Mouse (Mus musculus): ENCODE data around the gene Naaa. TPM values are rescaled to one million over a fixed set of nuclear protein-coding genes. Genes with fewer than 3 reads are reported as not detected.

Naaa gene
- polyA plus RNA-seq, 1 experiment from 2014 or later = 2.9 TPM

GRCm38 (mm10) chr5:92218915-92219793 is 58.8 kb downstream of the Naaa start:
- Histone ChIP-seq H3K4me3 (ENCODE audit: low read depth, low read length) (no peak overlapping the region), H3K4me2 (ENCODE audit: low read depth, low read length) (no peak overlapping the region), H3K27me3 (ENCODE audit: control insufficient read depth, insufficient read depth, low read length) (no peaks in the 10 kb centered on the region), H3K9ac (replicated peaks; ENCODE audit: low read length) (no peak overlapping the region), H3K4me1 (ENCODE audit: control insufficient read depth, insufficient read depth, low read length) (no peaks in the 10 kb centered on the region), H3K36me3 (replicated peaks; ENCODE audit: control insufficient read depth, insufficient read depth, low read depth, low read length) (no peaks in the 10 kb centered on the region), H3K9me3 (replicated peaks; ENCODE audit: control insufficient read depth, low read length) (no peaks in the 10 kb centered on the region), H3K27ac (replicated peaks; ENCODE audit: low read depth, low read length) (no peak overlapping the region)
- WGBS = 29% methylated on average over 17 of the region's 17 CpGs
- no peak for ATAC-seq (replicated peaks; ENCODE audit: insufficient number of reproducible peaks, low FRiP score, low TSS enrichment, low read depth)
- peak; percentile 9 for DNase-seq (ENCODE audit: low spot score)

- 93% methylated on average over 4 of the region's 4 CpGs for WGBS
- Histone ChIP-seq H3K36me3 (replicated peaks; ENCODE audit: control insufficient read depth, insufficient read depth, low read depth, low read length) (no peaks in the 10 kb centered on the region), H3K9ac (replicated peaks; ENCODE audit: low read length) (no peak within 1 kb of the TSS), H3K27ac (replicated peaks; ENCODE audit: low read depth, low read length) (no peak within 1 kb of the TSS), H3K4me1 (ENCODE audit: control insufficient read depth, insufficient read depth, low read length) (no peaks in the 10 kb centered on the region), H3K4me3 (ENCODE audit: low read depth, low read length) (no peak within 1 kb of the TSS), H3K9me3 (replicated peaks; ENCODE audit: control insufficient read depth, low read length) (no peaks in the 10 kb centered on the region), H3K27me3 (ENCODE audit: control insufficient read depth, insufficient read depth, low read length) (no peaks in the 10 kb centered on the region), H3K4me2 (ENCODE audit: low read depth, low read length) (no peak within 1 kb of the TSS)
- ATAC-seq (replicated peaks; ENCODE audit: insufficient number of reproducible peaks, low FRiP score, low TSS enrichment, low read depth) (no peak), DNase-seq (ENCODE audit: low spot score) (no peak)
Observed at GRCm38 (mm10) chr5:92215308-92215707, 62.7 kb downstream of the Naaa start, which contains the start of gene U90926. TSS of gene U90926 (minus strand) at chr5:92215408.

GRCm38 (mm10) chr5:92212231-92212630 is 65.7 kb downstream of the Naaa start:
- ATAC-seq (replicated peaks; ENCODE audit: insufficient number of reproducible peaks, low FRiP score, low TSS enrichment, low read depth) (no peak), DNase-seq (ENCODE audit: low spot score) (no peak)
- H3K27ac ChIP-seq (replicated peaks; ENCODE audit: low read depth, low read length) = no peak overlapping the region
- no peaks in the 10 kb centered on the region for H3K27me3 ChIP-seq (ENCODE audit: control insufficient read depth, insufficient read depth, low read length)
- no peaks in the 10 kb centered on the region for H3K9me3 ChIP-seq (replicated peaks; ENCODE audit: control insufficient read depth, low read length)
- no peak overlapping the region for H3K9ac ChIP-seq (replicated peaks; ENCODE audit: low read length)
- H3K36me3 ChIP-seq (replicated peaks; ENCODE audit: control insufficient read depth, insufficient read depth, low read depth, low read length) = no peaks in the 10 kb centered on the region
- no peaks in the 10 kb centered on the region for H3K4me1 ChIP-seq (ENCODE audit: control insufficient read depth, insufficient read depth, low read length)
- no peak overlapping the region for H3K4me2 ChIP-seq (ENCODE audit: low read depth, low read length)
- WGBS = 85% methylated on average over 4 of the region's 4 CpGs
- H3K4me3 ChIP-seq (ENCODE audit: low read depth, low read length) = no peak overlapping the region

- no peak for DNase-seq (ENCODE audit: low spot score)
- 80% methylated on average over 8 of the region's 8 CpGs for WGBS
- H3K36me3 ChIP-seq (replicated peaks; ENCODE audit: control insufficient read depth, insufficient read depth, low read depth, low read length) = no peaks in the 10 kb centered on the region
- no peak overlapping the region for H3K27ac ChIP-seq (replicated peaks; ENCODE audit: low read depth, low read length)
- no peak for ATAC-seq (replicated peaks; ENCODE audit: insufficient number of reproducible peaks, low FRiP score, low TSS enrichment, low read depth)
- H3K4me3 ChIP-seq (ENCODE audit: low read depth, low read length) = no peak overlapping the region
- no peak overlapping the region for H3K9ac ChIP-seq (replicated peaks; ENCODE audit: low read length)
- no peaks in the 10 kb centered on the region for H3K9me3 ChIP-seq (replicated peaks; ENCODE audit: control insufficient read depth, low read length)
- no peaks in the 10 kb centered on the region for H3K27me3 ChIP-seq (ENCODE audit: control insufficient read depth, insufficient read depth, low read length)
- H3K4me1 ChIP-seq (ENCODE audit: control insufficient read depth, insufficient read depth, low read length) = no peaks in the 10 kb centered on the region
- H3K4me2 ChIP-seq (ENCODE audit: low read depth, low read length) = no peak overlapping the region
Observed at GRCm38 (mm10) chr5:92210205-92210604, 67.8 kb downstream of the Naaa start.

Other genes starting within 250 kb of the Naaa start
- 0.60 and 0.93 TPM in 2 replicates for gene Cdkl2, start 234.3 kb downstream of the Naaa start, polyA plus RNA-seq (2014; fragmentation: Nextera tagmentation; extraction: Ambion mirVana)
- 275 and 289 TPM in 2 replicates for gene G3bp2, start 194.5 kb downstream of the Naaa start, polyA plus RNA-seq (2014; fragmentation: Nextera tagmentation; extraction: Ambion mirVana)
- gene Uso1, start 140.2 kb downstream of the Naaa start, polyA plus RNA-seq (2014; fragmentation: Nextera tagmentation; extraction: Ambion mirVana) = 25.7 and 26.0 TPM in 2 replicates
- not detected in 2 replicates for gene U90926, start 62.8 kb downstream of the Naaa start, polyA plus RNA-seq (2014; fragmentation: Nextera tagmentation; extraction: Ambion mirVana)
- 0.31 TPM in 1 of 2 replicates, not detected in the other for gene Ppef2, start 21.9 kb downstream of the Naaa start, polyA plus RNA-seq (2014; fragmentation: Nextera tagmentation; extraction: Ambion mirVana)
- gene Sdad1, start 32.3 kb upstream of the Naaa start, polyA plus RNA-seq (2014; fragmentation: Nextera tagmentation; extraction: Ambion mirVana) = 39.5 and 41.2 TPM in 2 replicates
- not detected in 2 replicates for gene Cxcl9, start 49.9 kb upstream of the Naaa start, polyA plus RNA-seq (2014; fragmentation: Nextera tagmentation; extraction: Ambion mirVana)
- 1.4 and 2.6 TPM in 2 replicates for gene Art3, start 53.7 kb upstream of the Naaa start, polyA plus RNA-seq (2014; fragmentation: Nextera tagmentation; extraction: Ambion mirVana)
- gene Cxcl10, start 70.7 kb upstream of the Naaa start, polyA plus RNA-seq (2014; fragmentation: Nextera tagmentation; extraction: Ambion mirVana) = 0.38 TPM in 1 of 2 replicates, not detected in the other
- gene Nup54, start 157.0 kb upstream of the Naaa start, polyA plus RNA-seq (2014; fragmentation: Nextera tagmentation; extraction: Ambion mirVana) = 69.5 and 75.7 TPM in 2 replicates
- gene Scarb2, start 228.7 kb upstream of the Naaa start, polyA plus RNA-seq (2014; fragmentation: Nextera tagmentation; extraction: Ambion mirVana) = 8.7 and 9.7 TPM in 2 replicates